25 mouse cellular contexts compared by ENCODE assay signal in the genomic region with DNA sequence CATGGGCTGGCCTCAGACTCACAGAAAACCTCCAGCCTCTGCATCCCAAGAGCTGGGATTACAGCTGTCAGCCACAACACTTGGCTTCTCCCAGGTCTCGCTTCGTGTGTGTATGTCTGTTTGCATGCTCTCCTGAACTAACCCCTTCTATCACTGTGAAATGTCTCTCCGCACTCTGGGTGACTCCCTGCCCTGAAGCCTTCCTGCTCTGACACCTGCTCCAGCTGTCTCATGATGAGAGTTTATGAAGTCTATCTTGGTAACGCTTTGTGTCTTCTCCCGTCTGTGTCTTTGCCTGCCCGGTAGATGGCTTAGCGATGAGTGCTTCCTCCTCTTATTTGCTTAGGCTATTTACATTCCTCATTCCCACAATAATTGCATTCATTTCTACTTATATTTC.
DNase-seq lines count a peak whose midpoint lies in the region; ATAC-seq and TF ChIP-seq lines count a peak whose summit lies in the region.
"Had no signal": no experiment of that assay in that cellular context is flagged by ENCODE, and none has a peak within 500 bp of the region (broad histone marks: within the 10 kb centered on the region; RNA-seq: fewer than 3 reads in every experiment).

No protein-coding gene starts in this region.

- TF ChIP-seq EP300 in heart, adult 2 months (IDR thresholded peaks at IDR 0.05; ENCODE audit: insufficient read depth, low read depth, low read length): no peak

- H3K27ac ChIP-seq in embryonic facial prominence, embryonic 14.5 days (replicated peaks; ENCODE audit: low read depth, low read length): no peak overlapping the region
- H3K27ac ChIP-seq in embryonic facial prominence, embryonic 10.5 days (replicated peaks): no peak overlapping the region
- peak overlapping the region; percentile 12; the same call in 1 of the 2 replicates for H3K27ac ChIP-seq in gastrocnemius, adult 2 months
- peak overlapping the region; percentile 23 for H3K27ac ChIP-seq in heart, adult 2 months
- H3K27ac ChIP-seq: embryonic facial prominence, embryonic 12.5 days; embryonic facial prominence, embryonic 15.5 days; forebrain, embryonic 12.5 days had no signal

- H3K27me3 ChIP-seq in embryonic facial prominence, embryonic 14.5 days (replicated peaks; ENCODE audit: control insufficient read depth, insufficient read depth, low read length): no peaks in the 10 kb centered on the region
- no peaks in the 10 kb centered on the region for H3K27me3 ChIP-seq in embryonic facial prominence, embryonic 10.5 days (replicated peaks; ENCODE audit: low read depth, poor library complexity, severe bottlenecking)
- no peaks in the 10 kb centered on the region for H3K27me3 ChIP-seq in heart, adult 2 months (ENCODE audit: control insufficient read depth, insufficient read depth, low read length)
- no peaks in the 10 kb centered on the region for H3K27me3 ChIP-seq in myocyte (ENCODE audit: control insufficient read depth, insufficient read depth, insufficient read length)
- H3K27me3 ChIP-seq: embryonic facial prominence, embryonic 12.5 days; embryonic facial prominence, embryonic 15.5 days had no signal

- H3K9me3 ChIP-seq in embryonic facial prominence, embryonic 14.5 days (ENCODE audit: control insufficient read depth, low read length): no peaks in the 10 kb centered on the region
- no peaks in the 10 kb centered on the region for H3K9me3 ChIP-seq in embryonic facial prominence, embryonic 10.5 days
- H3K9me3 ChIP-seq: embryonic facial prominence, embryonic 12.5 days; embryonic facial prominence, embryonic 15.5 days; forebrain, embryonic 12.5 days had no signal

- no peak for TF ChIP-seq CTCF in gastrocnemius, adult 2 months (IDR thresholded peaks at IDR 0.05)
- no peak for TF ChIP-seq CTCF in heart, adult 2 months (IDR thresholded peaks at IDR 0.05)

- ATAC-seq in embryonic facial prominence, embryonic 14.5 days (ENCODE audit: low read depth): no peak
- ATAC-seq: forebrain, embryonic 14.5 days; forebrain, embryonic 16.5 days had no signal

- H3K4me1 ChIP-seq in embryonic facial prominence, embryonic 14.5 days (ENCODE audit: control insufficient read depth, insufficient read depth, low read length): no peaks in the 10 kb centered on the region
- H3K4me1 ChIP-seq in embryonic facial prominence, embryonic 10.5 days: peaks cover 7% of the 10 kb centered on the region; the same call in 1 of the 2 replicates
- peaks cover 4% of the 10 kb centered on the region; the same call in 1 of the 2 replicates for H3K4me1 ChIP-seq in heart, adult 2 months (ENCODE audit: control insufficient read depth, insufficient read depth, low read length)
- H3K4me1 ChIP-seq: embryonic facial prominence, embryonic 12.5 days; forebrain, embryonic 12.5 days had no signal

- intact Hi-C loops in gastrocnemius, adult 2 months (cut with DNase I): loop anchor here (5.0 kb wide), 1 partner anchor 73 kb away; no protein-coding TSS in a partner anchor
- intact Hi-C loops in heart, adult 2 months (cut with DNase I): loop anchor here (5.0 to 10.0 kb wide), 3 partner anchors 97 to 326 kb away; no protein-coding TSS in a partner anchor
- intact Hi-C loops in heart, postnatal 10 days (cut with DNase I): no loop called here

- no peak for TF ChIP-seq POLR2A in heart, adult 2 months (IDR thresholded peaks at IDR 0.05; ENCODE audit: insufficient read depth, low read depth, low read length)
- TF ChIP-seq POLR2A in myocyte (IDR thresholded peaks at IDR 0.05; ENCODE audit: insufficient read length, low read depth): no peak

- no peak overlapping the region for H3K4me2 ChIP-seq in embryonic facial prominence, embryonic 14.5 days (ENCODE audit: low read depth, low read length)
- no peak overlapping the region for H3K4me2 ChIP-seq in myocyte (ENCODE audit: low read depth)
- H3K4me2 ChIP-seq: embryonic facial prominence, embryonic 12.5 days; embryonic facial prominence, embryonic 15.5 days; forebrain, embryonic 12.5 days had no signal

- H3ac ChIP-seq in myocyte (ENCODE audit: control insufficient read depth, insufficient read length): no peak overlapping the region

- peak; percentile 55 for DNase-seq in embryonic facial prominence, embryonic 14.5 days (ENCODE audit: low spot score)
- DNase-seq in embryonic facial prominence, embryonic 10.5 days (ENCODE audit: low spot score): no peak
- no peak for DNase-seq in gastrocnemius, adult 2 months
- no peak for DNase-seq in gastrocnemius, postnatal 4 days (ENCODE audit: low spot score in 2 of 2)
- DNase-seq in heart, adult 2 months: no peak
- DNase-seq in heart, postnatal 10 days: no peak
- DNase-seq in testis, postnatal 14 days (ENCODE audit: low spot score): no peak
- DNase-seq: adrenal gland, adult 2 months; adrenal gland, postnatal 10 days; adrenal gland, postnatal 25 days; B cell, adult 2 months; cerebellum, adult 11 months; cerebellum, adult 18-20 months; cerebellum, adult 8-10 months; cerebellum, adult 9-11 months; cerebellum, postnatal 14 days; cerebellum, postnatal 36 days; embryo, embryonic 11 days had no signal

- no peak overlapping the region for H3K4me3 ChIP-seq in embryonic facial prominence, embryonic 14.5 days (ENCODE audit: low read depth, low read length)
- H3K4me3 ChIP-seq in embryonic facial prominence, embryonic 10.5 days: no peak overlapping the region
- H3K4me3 ChIP-seq in gastrocnemius, adult 2 months: no peak overlapping the region
- no peak overlapping the region for H3K4me3 ChIP-seq in heart, adult 2 months
- H3K4me3 ChIP-seq in myocyte: no peak overlapping the region
- H3K4me3 ChIP-seq: embryonic facial prominence, embryonic 12.5 days; embryonic facial prominence, embryonic 15.5 days; erythroblast, embryonic 14.5 days; forebrain, embryonic 12.5 days had no signal

- 58% methylated on average over 7 of the region's 7 CpGs for WGBS in embryonic facial prominence, embryonic 14.5 days
- WGBS in embryonic facial prominence, embryonic 10.5 days: 93% methylated on average over 7 of the region's 7 CpGs
- WGBS in heart, adult 2 months: 80% methylated on average over 7 of the region's 7 CpGs

- no peaks in the 10 kb centered on the region for H3K36me3 ChIP-seq in embryonic facial prominence, embryonic 14.5 days (ENCODE audit: control insufficient read depth, insufficient read depth, low read length)
- H3K36me3 ChIP-seq in embryonic facial prominence, embryonic 10.5 days (replicated peaks): no peaks in the 10 kb centered on the region
- no peaks in the 10 kb centered on the region for H3K36me3 ChIP-seq in heart, adult 2 months (ENCODE audit: control insufficient read depth, insufficient read depth, low read length)
- H3K36me3 ChIP-seq in myocyte (ENCODE audit: control insufficient read depth, insufficient read depth): no peaks in the 10 kb centered on the region
- H3K36me3 ChIP-seq: embryonic facial prominence, embryonic 12.5 days; embryonic facial prominence, embryonic 15.5 days; forebrain, embryonic 12.5 days had no signal

- H3K9ac ChIP-seq in embryonic facial prominence, embryonic 14.5 days (ENCODE audit: low read depth, low read length): no peak overlapping the region
- H3K9ac ChIP-seq in heart, adult 2 months (ENCODE audit: low read depth, low read length): no peak overlapping the region
- H3K9ac ChIP-seq: embryonic facial prominence, embryonic 12.5 days; embryonic facial prominence, embryonic 15.5 days; forebrain, embryonic 12.5 days had no signal

- H3K79me2 ChIP-seq in heart, adult 2 months (replicated peaks; ENCODE audit: control insufficient read depth, insufficient read depth, low read length): no peaks in the 10 kb centered on the region
- H3K79me2 ChIP-seq in myocyte (ENCODE audit: control insufficient read depth, insufficient read depth): no peaks in the 10 kb centered on the region

TF ChIP-seq in myocyte, 11 proteins besides CTCF, POLR2A, EP300 and RAD21:
- TF ChIP-seq SRF (IDR thresholded peaks at IDR 0.05; ENCODE audit: control insufficient read depth, insufficient read length, low read depth) (no peak), MYOG (IDR thresholded peaks at IDR 0.05; ENCODE audit: control insufficient read depth in 1 of 3, insufficient read depth in 1 of 3, insufficient read length in 2 of 3, low read depth in 2 of 3) (peak in 2 of 3 experiments; percentile 23 to 61), TCF12 (IDR thresholded peaks at IDR 0.05; ENCODE audit: insufficient read depth, poor library complexity, severe bottlenecking) (peak; percentile 8), MYOD1 (IDR thresholded peaks at IDR 0.05; ENCODE audit: control insufficient read depth in 1 of 3, insufficient read length in 2 of 3, low read depth in 2 of 3) (peak; percentile 18 to 69 (median 59)), POLR2AphosphoS2 (IDR thresholded peaks at IDR 0.05; ENCODE audit: insufficient read length, low read depth) (no peak)

Comparison
In these comparisons a context has a peak if more than half of its experiments do, and no peak if none do; other contexts are left out.
1. H3K27ac ChIP-seq: peak in gastrocnemius, adult 2 months (single experiment) and heart, adult 2 months (single experiment); none in embryonic facial prominence, embryonic 14.5 days (single experiment) and embryonic facial prominence, embryonic 10.5 days (single experiment).